Mouse (Mus musculus) heart, postnatal 0 days (tissue): Measurements from ENCODE around the gene Tpk1.

Experiments used
- CTCF ChIP-seq: IDR thresholded peaks from 2 replicates; pipeline ENCODE4 v1.5.1; 2016; ENCODE audit warnings: antibody characterized with exemption, control low read depth, low read depth
- EP300 ChIP-seq: IDR thresholded peaks from 2 replicates; pipeline ENCODE4 v1.6.1; 2016; ENCODE audit warnings: antibody characterized with exemption, low read depth

- TF ChIP-seq EP300 (no peak), CTCF (no peak)
Observed at GRCm38 (mm10) chr6:43517316-43517655, 148.8 kb downstream of the Tpk1 start.
